Mouse (Mus musculus) midbrain, embryonic 10.5 days (tissue): Measurements from ENCODE around the gene Gripap1. TPM values are rescaled to one million over a fixed set of nuclear protein-coding genes. Genes with fewer than 3 reads are reported as not detected.

Source experiments
- DNase-seq: peaks from one replicate; pipeline ENCODE4 v3.0.0-alpha.2; 2017; ENCODE audit warnings: low spot score
- H3K27ac ChIP-seq: fragments of 300-500 bp; sonication (generic); replicated peaks from 2 replicates; pipeline ENCODE4 v1.5.1; 2016; ENCODE audit warnings: mild to moderate bottlenecking
- H3K27me3 ChIP-seq: fragments of 300-500 bp; sonication (generic); 2 replicates; pipeline ENCODE4 v1.6.1; 2016; ENCODE audit warnings: low read depth, mild to moderate bottlenecking; ENCODE audit not compliant: poor library complexity, severe bottlenecking
- H3K36me3 ChIP-seq: fragments of 300-500 bp; sonication (generic); 2 replicates; pipeline ENCODE4 v1.6.1; 2016; ENCODE audit warnings: mild to moderate bottlenecking, moderate library complexity
- H3K4me1 ChIP-seq: fragments of 300-500 bp; sonication (generic); 2 replicates; pipeline ENCODE4 v1.6.1; 2016
- H3K4me3 ChIP-seq: fragments of 300-500 bp; sonication (generic); 2 replicates; pipeline ENCODE4 v1.5.1; 2016; ENCODE audit warnings: mild to moderate bottlenecking, moderate library complexity
- H3K9me3 ChIP-seq: fragments of 300-500 bp; sonication (generic); replicated peaks from 2 replicates; pipeline ENCODE4 v1.6.1; 2016; ENCODE audit warnings: mild to moderate bottlenecking
- WGBS: fragments of 180-500 bp; shearing (Covaris S2); methylation state at CpG from one replicate; pipeline ENCODE4 v1.1.7; 2016; 5-methylcytosine and 5-hydroxymethylcytosine counted together
- microRNA counts: library from miRNA; unstranded; fragments of <30 nt; microRNA quantifications from one replicate; lab custom pipeline; 2017
- microRNA-seq: library from miRNA; unstranded; fragments of <30 nt; microRNA quantifications from one replicate; pipeline ENCODE4, GENCODE M21; 2017
- polyA plus RNA-seq: library from polyadenylated mRNA; unstranded; fragments of >200 nt; fragmentation: Nextera tagmentation; extraction: Ambion mirVana; gene quantifications from 2 replicates; pipeline ENCODE4 v1.2.1, GENCODE M21; 2016

The Gripap1 gene
- polyA plus RNA-seq, 1 experiment from 2014 or later, result 47.3 TPM

- H3K36me3 ChIP-seq, result peaks cover 41% of the 10 kb centered on the region
- no peaks in the 10 kb centered on the region for H3K4me1 ChIP-seq
- no peak overlapping the region for H3K27ac ChIP-seq
- DNase-seq, result no peak
- 95% methylated on average over 3 of the region's 3 CpGs for WGBS
- H3K9me3 ChIP-seq, result 0 out of 2 replicates have a peak, but pooled peaks cover 2% of the 10 kb centered on the region
- no peak overlapping the region for H3K4me3 ChIP-seq
- H3K27me3 ChIP-seq, result no peaks in the 10 kb centered on the region
These were observed 69.7 kb downstream of the Gripap1 start for GRCm38 (mm10) chrX:7859191-7859753.

- Histone ChIP-seq H3K27me3 (no peaks in the 10 kb centered on the region), H3K4me3 (no peak overlapping the region), H3K9me3 (no peaks in the 10 kb centered on the region), H3K4me1 (no peaks in the 10 kb centered on the region), H3K27ac (no peak overlapping the region), H3K36me3 (peaks cover 32% of the 10 kb centered on the region)
- 86% methylated on average over 1 of the region's 1 CpGs for WGBS
- no peak for DNase-seq
These were observed 73.6 kb downstream of the Gripap1 start for GRCm38 (mm10) chrX:7863181-7863580.

- Histone ChIP-seq H3K27ac (no peak overlapping the region), H3K4me1 (0 out of 2 replicates have a peak, but pooled peaks cover 6% of the 10 kb centered on the region), H3K27me3 (no peaks in the 10 kb centered on the region), H3K4me3 (no peak overlapping the region), H3K36me3 (peaks cover 22% of the 10 kb centered on the region), H3K9me3 (no peaks in the 10 kb centered on the region)
- DNase-seq, result no peak
- WGBS, result 83% methylated on average over 3 of the region's 3 CpGs
These were observed 75.0 kb downstream of the Gripap1 start for GRCm38 (mm10) chrX:7864551-7864950.

GRCm38 (mm10) chrX:7865343-7865742 lies 75.8 kb downstream of the Gripap1 start:
- no peaks in the 10 kb centered on the region for H3K9me3 ChIP-seq
- peaks cover 18% of the 10 kb centered on the region for H3K36me3 ChIP-seq
- H3K27me3 ChIP-seq, result no peaks in the 10 kb centered on the region
- no peak overlapping the region for H3K4me3 ChIP-seq
- 0 out of 2 replicates have a peak, but pooled peaks cover 13% of the 10 kb centered on the region for H3K4me1 ChIP-seq
- H3K27ac ChIP-seq, result no peak overlapping the region
- DNase-seq, result no peak
- 75% methylated on average over 2 of the region's 2 CpGs for WGBS

- WGBS, result 72% methylated on average over 2 of the region's 2 CpGs
- H3K27me3 ChIP-seq, result no peaks in the 10 kb centered on the region
- DNase-seq, result no peak
These were observed 76.2 kb downstream of the Gripap1 start for GRCm38 (mm10) chrX:7865786-7866185.

GRCm38 (mm10) chrX:7867141-7867540 lies 77.6 kb downstream of the Gripap1 start:
- Histone ChIP-seq H3K9me3 (no peaks in the 10 kb centered on the region), H3K4me1 (0 out of 2 replicates have a peak, but pooled peaks cover 13% of the 10 kb centered on the region), H3K27ac (no peak overlapping the region), H3K4me3 (no peak overlapping the region), H3K36me3 (peaks cover 27% of the 10 kb centered on the region), H3K27me3 (no peaks in the 10 kb centered on the region)
- WGBS, result 88% methylated on average over 1 of the region's 1 CpGs
- no peak for DNase-seq

More at GRCm38 (mm10) chrX:7865786-7866185, 76.2 kb downstream of the Gripap1 start:
- Histone ChIP-seq H3K27ac (no peak overlapping the region), H3K9me3 (no peaks in the 10 kb centered on the region), H3K36me3 (peaks cover 18% of the 10 kb centered on the region), H3K4me3 (no peak overlapping the region), H3K4me1 (0 out of 2 replicates have a peak, but pooled peaks cover 13% of the 10 kb centered on the region)

- Histone ChIP-seq H3K9me3 (no peaks in the 10 kb centered on the region; the same call in 1 of the 2 replicates), H3K4me3 (no peak overlapping the region), H3K27ac (no peak overlapping the region), H3K36me3 (peaks cover 41% of the 10 kb centered on the region), H3K27me3 (no peaks in the 10 kb centered on the region), H3K4me1 (0 out of 2 replicates have a peak, but pooled peaks cover 13% of the 10 kb centered on the region)
- DNase-seq, result no peak
- 47% methylated on average over 2 of the region's 2 CpGs for WGBS
These were observed 78.9 kb downstream of the Gripap1 start for GRCm38 (mm10) chrX:7868506-7868905.

GRCm38 (mm10) chrX:7869826-7870225 lies 80.3 kb downstream of the Gripap1 start:
- 26% methylated on average over 3 of the region's 3 CpGs for WGBS
- Histone ChIP-seq H3K4me3 (no peak overlapping the region), H3K4me1 (0 out of 2 replicates have a peak, but pooled peaks cover 13% of the 10 kb centered on the region), H3K36me3 (peaks cover 54% of the 10 kb centered on the region), H3K27me3 (no peaks in the 10 kb centered on the region), H3K27ac (no peak overlapping the region), H3K9me3 (no peaks in the 10 kb centered on the region; the same call in 1 of the 2 replicates)
- DNase-seq, result no peak

MicroRNAs encoded within 50 kb of the gene (microRNA counts, 519-probe panel; counts per million panel counts)
- 5,592 counts per million, percentile 40 among the panel's probes with 10 or more counts for microRNA mmu-miR-1198 (lab: Ali Mortazavi, UCI)

Small RNA genes lying within 50 kb of the gene (microRNA-seq; reads per million reads assigned to microRNA genes)
- gene Mir1198, result 19.1 reads per million, percentile 30 among the genes with 10 or more reads in this experiment

Other genes with a start within 250 kb of the Gripap1 start
- 0.21 and 0.51 TPM in 2 replicates for gene Foxp3, start 216.1 kb upstream of the Gripap1 start, polyA plus RNA-seq
- 2.1 and 2.8 TPM in 2 replicates for gene Ppp1r3f, start 215.5 kb upstream of the Gripap1 start, polyA plus RNA-seq
- gene Ccdc22, start 184.2 kb upstream of the Gripap1 start, polyA plus RNA-seq, result 34.3 and 36.4 TPM in 2 replicates
- not detected in 2 replicates for gene Cacna1f, start 182.7 kb upstream of the Gripap1 start, polyA plus RNA-seq
- gene Syp, start 151.3 kb upstream of the Gripap1 start, polyA plus RNA-seq, result 12.0 and 21.7 TPM in 2 replicates
- 2.8 and 3.4 TPM in 2 replicates for gene Prickle3, start 132.5 kb upstream of the Gripap1 start, polyA plus RNA-seq
- 41.4 and 42.9 TPM in 2 replicates for gene Plp2, start 118.4 kb upstream of the Gripap1 start, polyA plus RNA-seq
- gene Magix, start 108.5 kb upstream of the Gripap1 start, polyA plus RNA-seq, result 0.10 TPM in 1 of 2 replicates, not detected in the other
- 40.2 and 44.5 TPM in 2 replicates for gene Gpkow, start 92.6 kb upstream of the Gripap1 start, polyA plus RNA-seq
- gene Wdr45, start 75.4 kb upstream of the Gripap1 start, polyA plus RNA-seq, result 16.7 and 23.2 TPM in 2 replicates
- gene Gm45208, start 67.5 kb upstream of the Gripap1 start, polyA plus RNA-seq, result 0.36 and 0.50 TPM in 2 replicates
- 85.9 and 90.5 TPM in 2 replicates for gene Praf2, start 61.3 kb upstream of the Gripap1 start, polyA plus RNA-seq
- gene Ccdc120, start 38.9 kb upstream of the Gripap1 start, polyA plus RNA-seq, result 17.0 and 17.6 TPM in 2 replicates
- 27.9 and 35.8 TPM in 2 replicates for gene Tfe3, start 27.2 kb upstream of the Gripap1 start, polyA plus RNA-seq
- 0.59 and 1.1 TPM in 2 replicates for gene Kcnd1, start 32.5 kb downstream of the Gripap1 start, polyA plus RNA-seq
- gene Otud5, start 51.6 kb downstream of the Gripap1 start, polyA plus RNA-seq, result 40.7 and 45.1 TPM in 2 replicates
- gene Pim2, start 88.5 kb downstream of the Gripap1 start, polyA plus RNA-seq, result 14.0 and 16.5 TPM in 2 replicates
- 28.3 and 31.4 TPM in 2 replicates for gene Slc35a2, start 94.3 kb downstream of the Gripap1 start, polyA plus RNA-seq
- gene Pqbp1, start 109.5 kb downstream of the Gripap1 start, polyA plus RNA-seq, result 132 and 146 TPM in 2 replicates
- gene Timm17b, start 109.6 kb downstream of the Gripap1 start, polyA plus RNA-seq, result 193 and 203 TPM in 2 replicates
- gene Gm10491, start 118.1 kb downstream of the Gripap1 start, polyA plus RNA-seq, result not detected in 2 replicates
- gene Gm10490, start 119.8 kb downstream of the Gripap1 start, polyA plus RNA-seq, result not detected in 2 replicates
- gene Pcsk1n, start 130.1 kb downstream of the Gripap1 start, polyA plus RNA-seq, result 13.3 and 26.7 TPM in 2 replicates
- 0.19 TPM in 1 of 2 replicates, not detected in the other for gene Eras, start 138.8 kb downstream of the Gripap1 start, polyA plus RNA-seq
- 71.7 and 85.0 TPM in 2 replicates for gene Hdac6, start 158.1 kb downstream of the Gripap1 start, polyA plus RNA-seq
- 5.4 and 7.8 TPM in 2 replicates for gene Gata1, start 188.3 kb downstream of the Gripap1 start, polyA plus RNA-seq
- 0.54 and 0.56 TPM in 2 replicates for gene Glod5, start 228.7 kb downstream of the Gripap1 start, polyA plus RNA-seq